Mouse (Mus musculus): ENCODE results near the gene Tenm4. TPM values are rescaled to one million over a fixed set of nuclear protein-coding genes. Genes with fewer than 3 reads are reported as not detected.
A peak's percentile ranks its signal among the peaks of the same experiment; 100 is the strongest.

The Tenm4 gene
- total RNA-seq, 2 experiments from 2014 or later, result 96.7 to 119 TPM

DNA sequence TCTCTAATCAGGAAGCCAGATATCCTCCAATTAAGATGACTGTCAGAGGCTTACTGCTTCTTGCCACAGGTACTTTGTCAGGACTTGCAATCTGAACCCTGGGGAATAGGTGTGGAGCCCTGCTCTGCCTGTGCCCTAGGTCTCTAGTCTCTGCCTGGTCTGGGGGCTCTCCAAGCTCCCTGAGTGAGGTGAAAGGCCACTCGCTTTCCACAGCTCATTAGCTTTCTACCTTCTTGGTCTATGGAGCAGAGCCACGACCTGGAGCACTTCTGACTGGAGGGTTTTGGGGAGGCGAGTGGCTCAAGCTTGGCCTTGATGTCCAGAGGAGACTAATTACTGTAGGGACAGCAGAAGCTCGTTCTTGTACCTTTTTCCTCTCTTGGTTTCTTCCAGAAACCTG is 617.1 kb downstream of the Tenm4 start:
- no peak for DNase-seq (ENCODE audit: extremely low spot score in 1 of 2, low spot score in 1 of 2)

DNA sequence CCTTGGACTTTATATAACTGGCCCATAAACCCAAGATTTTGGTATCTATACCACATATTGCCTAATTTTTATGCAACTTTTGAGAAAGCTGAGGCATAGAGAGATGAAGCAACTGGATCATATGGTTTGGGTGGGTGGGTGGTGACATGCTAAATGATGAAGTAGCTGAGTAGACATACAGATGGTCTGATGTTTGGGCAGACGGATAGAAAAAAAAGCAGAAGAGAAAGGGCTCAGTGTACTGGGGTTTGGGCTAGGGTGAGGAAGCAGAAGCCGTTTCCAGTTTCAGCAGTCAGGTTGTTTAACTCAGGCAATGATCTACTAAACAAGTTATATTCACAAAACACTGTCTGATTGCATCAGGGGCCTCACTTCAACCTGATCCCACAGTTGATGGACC is 619.3 kb downstream of the Tenm4 start:
- no peak for DNase-seq (ENCODE audit: extremely low spot score in 1 of 2, low spot score in 1 of 2)

DNA sequence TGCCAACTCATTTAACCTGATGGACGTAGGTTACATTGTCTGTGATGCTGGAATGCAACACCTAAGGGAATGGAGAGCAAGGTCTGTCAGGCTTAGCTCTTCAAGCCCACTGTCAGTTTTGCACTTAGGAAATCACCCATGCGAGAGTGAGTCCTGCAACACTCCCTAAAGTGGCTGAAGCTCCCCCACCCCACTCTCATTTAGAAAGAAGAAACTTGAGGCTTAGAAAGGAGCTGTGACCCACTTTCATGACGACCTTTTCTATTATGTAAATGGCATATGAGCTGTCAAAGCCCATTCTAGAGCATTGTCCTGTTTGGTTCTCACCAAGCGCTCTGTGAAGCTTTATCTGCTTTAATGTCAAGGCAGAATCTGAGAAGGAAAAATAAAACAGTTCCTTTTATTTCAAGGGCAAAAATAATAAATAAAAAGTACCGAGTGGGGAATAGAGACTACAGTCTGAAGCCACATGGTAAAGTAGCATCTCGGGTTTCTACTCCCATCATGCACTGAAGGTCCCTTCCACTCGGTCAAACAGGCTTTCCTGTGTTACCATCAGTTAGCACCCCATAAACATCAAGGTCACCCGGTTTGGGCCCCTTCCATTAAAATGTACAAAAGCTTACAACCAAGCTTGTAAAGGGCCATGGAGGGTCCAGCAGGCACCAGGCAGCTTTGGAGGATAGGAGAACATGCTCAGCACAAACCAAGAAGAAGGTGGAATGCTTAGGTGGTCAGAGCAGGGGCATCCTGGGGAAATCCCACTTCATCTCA is 621.6 kb downstream of the Tenm4 start:
- no peak for DNase-seq (ENCODE audit: extremely low spot score in 1 of 2, low spot score in 1 of 2)

DNA sequence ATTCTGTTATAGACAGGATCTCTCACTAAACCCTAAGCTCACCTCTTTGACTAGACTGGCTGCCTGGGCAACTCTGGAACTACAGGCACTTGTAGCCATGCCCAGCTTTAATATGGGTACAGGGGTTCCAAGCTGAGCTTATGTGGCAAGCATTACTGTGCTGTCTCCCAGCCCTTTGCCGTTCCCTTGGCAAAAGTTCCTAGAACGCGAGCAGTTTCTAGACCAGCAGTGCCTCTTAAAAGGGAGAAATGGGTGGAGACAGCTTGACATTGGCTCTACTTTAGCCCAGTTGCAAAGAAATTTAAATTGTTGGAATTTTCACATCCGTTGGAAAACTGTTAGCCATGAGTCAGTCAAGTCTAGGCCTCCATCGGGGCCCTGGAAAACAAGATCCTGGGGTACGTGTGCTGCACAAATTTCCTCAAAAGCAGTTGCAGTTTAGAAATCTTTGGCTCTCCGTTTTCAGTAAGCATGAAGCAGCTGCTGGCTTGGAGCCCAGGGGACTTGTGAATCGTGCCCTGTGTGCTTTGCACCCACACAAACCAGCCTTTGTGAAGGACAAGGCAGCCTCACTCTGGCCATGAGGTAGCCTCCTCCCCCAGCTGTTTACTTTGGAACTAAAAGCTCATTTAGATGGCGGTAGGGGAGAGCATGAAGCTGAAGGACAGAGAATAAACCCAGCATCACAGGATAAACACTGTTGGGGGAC is 625.1 kb downstream of the Tenm4 start:
- peak in 1 of 2 experiments; percentile 79 for DNase-seq (ENCODE audit: extremely low spot score in 1 of 2, low spot score in 1 of 2)

DNA sequence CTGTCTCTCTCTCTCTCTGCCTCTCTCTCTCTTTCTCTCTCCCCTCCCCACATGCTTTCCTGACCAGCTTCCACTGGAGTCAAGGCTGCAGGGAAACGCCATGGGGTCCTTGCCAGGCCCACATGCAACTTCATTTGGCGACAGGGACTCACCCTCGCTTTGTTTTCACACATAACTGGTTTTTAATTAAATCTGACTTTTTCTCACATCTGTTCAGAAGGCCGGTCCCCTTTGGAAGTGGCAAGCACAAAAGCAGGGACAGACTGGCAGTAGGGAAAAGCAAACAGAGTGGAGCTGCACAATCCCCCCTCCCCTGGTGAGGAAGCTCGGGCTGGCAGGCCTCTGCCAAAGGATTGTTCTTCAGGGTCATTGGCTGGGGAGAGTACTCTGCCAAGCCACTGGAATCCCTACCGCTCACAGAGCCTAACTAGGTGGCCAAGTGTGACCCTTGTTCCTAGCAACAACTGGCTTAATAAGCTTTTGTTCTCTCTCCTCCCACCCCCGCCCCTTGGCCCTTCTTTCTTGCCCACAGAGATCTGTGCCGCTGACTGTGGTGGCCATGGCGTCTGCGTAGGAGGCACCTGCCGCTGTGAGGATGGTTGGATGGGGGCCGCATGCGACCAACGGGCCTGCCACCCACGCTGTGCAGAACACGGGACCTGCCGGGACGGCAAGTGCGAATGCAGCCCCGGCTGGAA is 625.9 kb downstream of the Tenm4 start:
- DNase-seq (ENCODE audit: extremely low spot score in 1 of 2, low spot score in 1 of 2), result no peak

DNA sequence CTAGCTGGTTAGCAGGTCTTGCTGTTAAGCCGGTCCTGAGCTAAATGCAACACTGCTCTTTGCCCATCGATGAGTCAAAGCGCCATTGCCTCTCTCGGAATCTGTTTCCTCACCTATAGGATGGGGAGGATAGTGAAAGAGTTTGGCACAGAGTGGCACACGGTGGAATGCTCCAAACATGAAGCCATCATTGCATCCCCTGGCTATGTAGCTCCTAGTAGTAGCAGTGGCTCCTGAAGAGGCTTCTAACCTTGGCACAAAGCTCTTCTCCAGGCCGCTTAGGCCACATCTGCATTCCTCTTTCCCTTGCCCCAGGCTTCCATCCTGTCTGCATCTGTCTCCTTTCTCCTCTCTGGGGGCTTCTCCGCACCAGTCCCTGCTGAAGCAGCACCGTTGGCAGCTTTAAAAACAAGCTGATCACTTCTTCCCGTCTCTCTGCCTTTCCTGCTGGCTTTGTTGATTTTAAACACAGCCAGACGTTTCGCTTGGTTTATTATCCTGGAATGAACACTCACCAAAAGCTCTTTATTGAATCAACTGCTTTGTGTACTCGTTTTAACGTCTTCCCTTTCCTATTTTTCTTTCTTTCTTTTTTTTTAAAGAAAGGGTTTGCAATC is 626.8 kb downstream of the Tenm4 start:
- DNase-seq (ENCODE audit: extremely low spot score in 1 of 2, low spot score in 1 of 2), result no peak

DNA sequence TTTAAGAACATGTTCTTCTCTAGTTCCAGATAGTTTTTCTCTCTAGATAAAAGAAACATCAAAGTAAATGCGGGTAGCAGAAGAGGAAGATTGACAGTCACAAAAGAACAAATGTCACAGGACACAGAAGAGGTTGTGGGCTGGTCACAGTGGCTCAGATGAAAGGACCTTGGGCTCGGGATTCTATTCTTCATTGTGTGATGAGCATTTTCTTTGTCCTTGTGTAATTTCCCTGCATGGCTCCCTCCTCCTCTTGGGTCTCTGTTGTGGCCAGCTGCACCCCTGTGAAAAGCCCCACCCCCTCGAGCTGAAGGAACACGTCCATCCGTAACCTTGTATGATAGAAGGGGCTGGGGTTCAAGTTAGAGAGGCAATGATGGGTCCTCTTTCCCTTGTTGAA is 628.8 kb downstream of the Tenm4 start:
- DNase-seq (ENCODE audit: extremely low spot score in 1 of 2, low spot score in 1 of 2), result no peak

DNA sequence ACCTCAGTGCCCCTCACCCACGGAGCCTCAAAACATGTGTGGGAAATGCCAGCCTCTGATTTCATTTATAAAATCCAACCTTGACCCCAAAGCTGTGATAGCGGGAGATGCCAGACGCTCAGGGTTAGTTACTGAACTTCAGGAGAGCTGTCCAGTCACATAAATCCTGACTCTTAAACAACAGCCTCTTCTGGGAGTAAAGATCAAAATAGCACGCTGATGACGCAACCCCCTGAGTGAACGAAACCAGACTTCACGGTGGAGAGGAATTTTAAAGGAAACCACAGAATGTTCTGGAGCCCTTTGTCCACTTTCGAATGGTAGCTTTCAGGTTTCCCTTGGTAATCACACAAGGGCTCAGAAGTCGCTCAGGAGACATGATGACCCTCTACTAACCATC is 630.3 kb downstream of the Tenm4 start:
- DNase-seq (ENCODE audit: extremely low spot score in 1 of 2, low spot score in 1 of 2), result no peak

DNA sequence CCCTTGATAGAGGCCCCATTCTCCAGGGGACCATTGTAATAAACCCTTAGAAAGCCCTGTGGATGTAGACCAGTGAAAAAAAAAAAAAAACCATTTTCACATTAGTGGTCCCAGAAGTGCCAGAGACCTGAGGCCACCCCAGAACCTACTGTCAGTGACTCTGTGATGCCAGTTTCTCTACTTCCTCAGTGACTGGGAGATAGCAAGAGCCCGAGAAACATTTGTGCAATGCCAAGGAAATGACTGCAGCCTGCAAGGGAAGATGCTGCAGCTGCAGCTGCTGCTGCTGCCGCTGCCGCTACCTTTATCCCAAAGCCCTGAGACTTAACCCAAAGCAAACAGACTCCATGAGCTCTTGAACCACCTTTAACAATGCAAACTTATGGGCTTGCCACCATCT is 631.2 kb downstream of the Tenm4 start:
- DNase-seq (ENCODE audit: extremely low spot score in 1 of 2, low spot score in 1 of 2), result no peak

DNA sequence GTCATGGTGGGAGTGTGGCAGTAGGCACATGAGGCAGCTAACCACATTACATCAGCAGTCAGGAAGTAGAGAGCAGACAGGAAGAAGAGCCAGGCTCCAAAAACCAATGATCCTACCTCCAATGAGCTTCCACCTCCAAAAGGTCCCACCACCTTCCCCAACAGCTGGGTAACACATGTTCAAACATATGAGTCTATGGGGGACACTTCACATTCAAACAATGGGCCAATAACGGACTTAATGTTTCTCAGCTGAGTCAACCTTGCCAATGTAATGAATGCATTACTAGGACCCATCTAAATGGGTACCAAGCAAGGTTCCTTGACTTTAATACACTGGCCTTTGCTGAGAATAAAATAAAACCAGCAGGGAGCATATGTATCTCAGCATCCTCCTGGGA is 635.5 kb downstream of the Tenm4 start:
- DNase-seq (ENCODE audit: extremely low spot score in 1 of 2, low spot score in 1 of 2), result no peak

DNA sequence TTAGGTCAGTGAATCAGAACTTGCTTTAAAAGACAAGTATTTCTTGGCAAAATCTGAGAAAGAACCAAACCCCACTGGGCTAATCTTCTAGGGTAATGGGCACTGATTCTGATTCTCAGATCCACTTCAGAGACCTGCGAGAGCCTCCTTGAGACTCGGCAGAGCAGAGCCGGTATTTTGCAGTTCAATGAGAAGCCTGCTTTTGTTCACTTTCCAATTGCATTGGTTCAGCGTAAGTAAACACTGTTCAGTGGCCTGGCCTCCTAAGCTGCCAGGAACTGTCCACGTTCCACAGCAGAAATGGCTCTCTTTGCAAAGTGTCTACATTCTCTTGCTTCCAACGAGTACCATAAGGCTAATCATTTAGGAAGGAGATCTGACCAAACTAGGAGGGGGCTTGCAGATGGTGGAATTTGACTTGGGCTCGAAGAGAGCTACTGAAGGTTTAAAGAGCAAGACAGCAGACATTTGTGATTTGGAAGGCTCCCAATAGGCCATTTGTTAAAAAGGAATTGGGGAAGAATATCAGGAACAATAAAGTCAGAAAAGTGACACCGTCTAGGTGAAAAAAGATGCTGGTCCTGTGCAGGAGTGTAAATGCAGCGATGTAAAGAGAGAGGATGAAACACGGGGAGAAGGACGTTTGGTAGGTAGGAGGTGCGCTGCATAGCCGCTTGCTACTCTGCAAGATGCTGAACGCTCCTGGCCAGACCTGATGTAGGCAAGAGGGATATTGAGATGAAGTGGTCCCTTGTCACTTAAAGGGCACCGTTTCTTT is 636.4 kb downstream of the Tenm4 start:
- no peak for DNase-seq (ENCODE audit: extremely low spot score in 1 of 2, low spot score in 1 of 2)

DNA sequence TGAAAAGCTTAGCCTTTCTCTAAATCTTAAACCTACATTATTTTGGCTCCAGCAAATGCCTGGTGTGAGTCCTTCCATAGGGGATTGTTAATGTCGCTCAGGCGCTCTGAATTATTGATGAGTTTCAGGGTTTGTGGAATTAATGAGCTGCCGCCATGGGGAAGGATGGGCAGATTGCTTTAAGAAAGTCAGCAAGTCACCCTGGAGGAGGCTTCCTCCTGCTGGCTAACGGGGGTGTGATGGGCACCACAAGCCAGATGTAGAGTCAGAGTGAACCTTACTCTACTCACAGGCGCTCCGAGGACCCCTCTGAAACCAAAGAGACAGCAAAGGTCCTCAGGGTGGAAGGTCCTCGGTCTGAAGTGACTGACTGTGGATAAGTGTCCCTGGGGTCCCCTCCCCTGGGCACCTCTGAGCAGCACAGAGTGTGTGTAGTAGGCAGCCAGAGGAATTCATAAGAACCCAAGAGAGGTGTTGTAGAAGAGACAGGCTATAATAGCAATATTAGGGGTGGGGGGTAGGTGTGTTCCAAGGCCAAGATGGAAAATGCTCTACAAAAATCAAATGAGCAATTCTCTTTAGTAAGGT is 637.1 kb downstream of the Tenm4 start:
- DNase-seq (ENCODE audit: extremely low spot score in 1 of 2, low spot score in 1 of 2), result no peak

DNA sequence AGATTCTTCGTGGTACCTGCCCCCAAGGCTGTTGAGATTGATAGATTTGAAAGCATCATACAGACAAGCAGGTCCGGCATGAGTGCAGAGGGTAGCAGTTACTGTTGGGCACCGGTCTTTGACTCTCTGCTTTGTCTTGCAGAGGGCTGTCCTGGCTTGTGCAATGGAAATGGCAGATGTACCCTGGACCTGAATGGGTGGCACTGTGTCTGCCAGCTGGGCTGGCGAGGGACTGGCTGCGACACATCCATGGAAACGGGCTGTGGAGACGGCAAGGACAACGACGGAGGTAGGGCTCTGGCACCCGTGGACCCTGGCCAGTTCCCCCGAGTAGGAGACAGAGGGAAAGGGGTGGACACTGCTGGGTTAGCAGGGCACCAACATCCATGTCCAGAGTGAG is 640.6 kb downstream of the Tenm4 start:
- no peak for DNase-seq (ENCODE audit: extremely low spot score in 1 of 2, low spot score in 1 of 2)

DNA sequence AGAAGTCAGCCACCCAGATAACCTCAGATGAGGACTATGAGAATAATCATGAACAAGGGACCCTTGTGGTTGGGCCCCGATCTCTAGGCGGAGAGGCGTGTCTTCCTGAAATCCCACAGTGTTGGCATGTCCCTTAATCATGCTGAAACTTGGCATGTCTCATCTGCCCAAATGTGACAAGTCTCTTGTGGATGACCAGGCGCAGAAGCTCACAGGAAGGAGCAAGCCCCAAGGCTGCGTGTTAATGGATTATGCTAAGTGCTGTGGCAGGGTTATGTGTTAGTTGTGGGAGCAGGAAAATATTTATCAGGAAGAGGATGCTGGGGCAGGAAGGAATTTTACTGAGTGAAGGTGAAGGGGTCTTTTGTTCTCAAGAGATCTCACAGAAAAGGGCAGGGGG is 642.0 kb downstream of the Tenm4 start:
- DNase-seq (ENCODE audit: extremely low spot score in 1 of 2, low spot score in 1 of 2), result no peak

DNA sequence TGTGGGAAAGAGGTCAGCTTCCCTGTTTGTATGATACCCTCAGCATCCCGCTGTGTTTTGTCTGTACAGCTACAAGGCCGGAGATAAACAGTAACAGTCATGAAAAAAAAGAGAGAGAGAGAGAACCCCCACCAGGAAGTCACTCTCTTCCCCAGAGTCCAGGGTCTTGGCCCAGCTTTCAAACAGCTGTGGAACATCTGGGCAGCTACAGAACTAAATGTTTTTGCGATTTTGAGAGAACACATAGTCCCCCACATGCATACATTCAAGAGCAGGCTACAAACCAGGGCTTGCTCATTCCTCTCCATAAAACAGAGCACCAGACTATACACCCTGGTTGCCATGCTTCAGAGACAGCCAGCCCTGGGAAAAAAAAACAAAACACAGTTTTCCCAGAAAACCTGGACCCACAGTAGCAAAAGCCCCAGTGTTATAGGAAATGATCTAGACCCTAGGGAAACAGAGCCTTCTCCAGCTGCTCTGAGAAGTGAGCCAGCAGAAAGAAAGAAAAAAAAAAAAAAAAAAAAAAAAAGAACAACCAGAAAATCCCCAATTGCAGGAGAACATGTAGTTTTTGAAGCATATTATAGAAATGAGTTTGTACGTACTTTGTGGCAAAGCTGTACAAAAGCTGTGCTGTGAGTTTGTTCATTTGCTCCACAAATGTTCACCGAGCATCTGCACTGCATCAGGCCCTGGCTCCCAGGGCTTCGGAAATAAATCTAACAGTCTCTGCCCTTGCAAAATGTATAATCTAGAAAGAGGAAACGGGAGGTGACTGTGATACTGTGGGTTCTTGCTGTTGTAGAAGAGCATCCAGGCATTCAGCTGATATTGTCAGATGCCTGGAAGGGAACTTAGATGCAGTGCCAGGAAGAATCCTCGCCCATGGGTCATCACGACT is 642.7 kb downstream of the Tenm4 start:
- DNase-seq (ENCODE audit: extremely low spot score in 1 of 2, low spot score in 1 of 2), result no peak

DNA sequence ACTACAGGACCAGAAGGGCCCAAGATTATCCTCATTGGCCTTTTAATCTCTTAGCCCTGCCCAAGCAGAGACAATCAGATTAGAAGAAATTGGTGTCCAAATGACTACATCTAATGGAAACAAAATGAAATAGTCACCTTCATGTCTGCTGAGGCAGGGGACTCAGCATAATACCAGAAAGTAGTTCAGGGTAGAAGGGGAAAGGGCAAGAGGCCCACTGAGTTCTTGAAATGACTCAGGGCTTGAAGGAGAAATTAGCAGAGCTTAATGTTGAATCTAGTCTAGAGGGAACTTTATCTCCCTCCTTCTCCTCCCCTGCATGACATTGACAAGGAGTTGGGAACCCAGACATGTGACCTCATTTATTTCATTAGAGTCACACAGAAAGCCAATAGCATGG is 643.5 kb downstream of the Tenm4 start:
- no peak for DNase-seq (ENCODE audit: extremely low spot score in 1 of 2, low spot score in 1 of 2)

DNA sequence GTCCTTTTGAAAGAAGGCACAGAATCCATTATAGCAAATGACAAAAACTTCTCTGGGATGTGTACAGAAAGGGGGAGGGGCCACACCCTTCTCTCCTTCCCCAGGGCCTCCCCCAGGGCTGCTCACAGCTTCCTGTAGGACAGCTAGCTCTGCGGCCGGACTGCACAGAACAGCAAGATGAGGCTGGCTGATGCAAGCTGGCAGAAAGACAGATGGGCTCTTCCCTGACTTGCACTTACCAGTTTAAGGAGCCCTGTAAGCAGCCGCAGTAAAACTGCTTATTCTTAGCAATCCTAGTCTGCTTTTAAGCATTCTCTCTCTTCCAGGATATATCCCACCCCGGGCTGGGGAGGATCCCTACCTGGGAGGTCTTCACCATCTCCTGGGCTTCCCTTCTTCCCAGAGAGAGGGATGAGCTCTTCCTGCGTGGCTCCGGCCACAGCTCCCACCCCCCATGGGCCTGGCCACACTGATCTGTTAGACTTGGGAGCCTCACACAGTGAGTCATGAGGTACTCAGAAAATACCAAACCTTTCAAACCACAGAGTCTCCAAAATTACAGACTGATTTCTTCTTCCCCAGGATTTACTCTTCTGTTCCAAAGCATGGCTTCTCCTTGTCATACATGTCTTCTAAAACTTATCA is 646.1 kb downstream of the Tenm4 start:
- DNase-seq (ENCODE audit: extremely low spot score in 1 of 2, low spot score in 1 of 2), result no peak

DNA sequence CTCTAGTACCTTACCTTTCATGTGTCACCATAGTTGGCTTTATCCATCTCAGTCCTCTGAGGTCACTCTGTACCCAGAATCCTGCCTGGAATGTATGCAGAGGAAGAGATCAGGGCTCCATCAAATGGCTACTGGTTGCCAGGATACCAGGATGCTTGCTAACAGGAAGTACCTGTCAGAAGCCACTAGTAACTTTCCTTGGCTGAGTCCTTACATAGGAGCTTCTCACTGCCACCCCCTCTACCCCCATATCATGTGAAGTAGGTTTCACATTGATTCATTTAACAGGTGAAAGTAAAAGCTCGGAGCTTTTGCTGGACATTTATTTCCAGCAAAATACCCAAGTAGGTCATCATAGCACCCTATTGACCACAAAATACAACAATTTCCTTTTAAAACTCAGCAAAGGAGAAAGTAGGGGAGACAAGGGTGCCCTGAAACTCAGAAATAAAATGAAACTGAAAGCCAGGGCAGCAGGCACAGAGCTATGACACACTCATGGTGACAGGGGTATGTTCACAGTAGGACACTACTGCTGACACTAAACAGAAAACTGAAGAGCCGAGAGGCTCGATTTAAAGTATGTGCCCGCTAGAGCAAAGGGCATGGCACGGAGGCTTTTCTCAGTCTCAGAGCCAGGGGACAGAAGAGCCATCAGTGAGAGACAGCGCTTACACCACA is 647.3 kb downstream of the Tenm4 start:
- no peak for DNase-seq (ENCODE audit: extremely low spot score in 1 of 2, low spot score in 1 of 2)
